Mouse (Mus musculus) adipocyte (in vitro differentiated cells): ENCODE measurements at regions not wholly inside any gene's neighbourhood (a gene's known extent, or its start where the extent isn't known, plus 50 kb on each side); places are given as distances from the start of the nearest gene placed in this dataset.

ENCODE experiments used
- DNase-seq: peaks from one replicate; pipeline ENCODE4 v3.0.0-alpha.2; 2016; ENCODE audit warnings: low spot score

DNA sequence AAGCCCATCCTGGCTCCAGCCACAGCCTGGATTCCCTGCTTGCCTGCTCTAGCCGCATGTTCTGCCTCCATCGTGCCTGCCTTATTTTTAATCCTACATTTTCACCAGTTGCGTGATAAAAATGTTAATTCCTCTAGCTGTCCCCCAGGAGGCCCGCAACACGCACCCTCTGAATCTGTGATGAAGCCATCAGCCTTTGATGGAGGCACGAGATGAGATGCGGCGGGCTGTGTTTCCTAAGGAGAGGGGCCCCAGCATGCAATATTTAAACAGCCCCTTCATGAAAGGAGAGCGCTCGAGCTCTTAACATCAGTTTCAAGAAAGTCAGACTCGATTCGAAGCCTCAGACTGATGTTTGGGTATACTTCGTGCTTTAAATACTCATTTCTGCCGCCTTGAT lies 76.3 kb downstream of the Nptx2 start:
- no peak for DNase-seq

GRCm38 (mm10) chr5:144623358-144623757 lies 77.7 kb downstream of the Nptx2 start:
- DNase-seq = no peak

- no peak for DNase-seq
Measured at GRCm38 (mm10) chr5:144632295-144632694, 86.6 kb downstream of the Nptx2 start.

DNA sequence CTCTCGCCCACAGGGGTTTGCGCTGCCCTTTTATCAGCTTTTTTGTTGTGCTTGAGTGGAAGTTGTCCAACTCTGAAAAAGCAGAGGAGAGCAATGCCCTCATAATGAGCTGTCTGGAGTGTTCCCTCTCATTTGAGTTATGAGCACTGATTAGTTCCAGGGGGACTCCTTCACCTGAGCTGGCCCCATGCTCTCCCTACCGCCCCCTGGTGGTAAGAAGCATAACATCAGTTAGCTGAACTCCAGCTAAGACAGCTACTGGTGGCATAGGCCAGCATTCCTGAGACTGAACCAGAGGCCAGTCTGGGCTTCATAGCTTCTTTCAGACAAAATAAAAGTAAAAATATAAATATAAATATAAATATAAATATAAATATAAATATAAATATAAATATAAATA lies 92.9 kb downstream of the Nptx2 start:
- DNase-seq = peak; percentile 16

GRCm38 (mm10) chr5:144639639-144640038 lies 93.9 kb downstream of the Nptx2 start:
- DNase-seq = no peak

DNA sequence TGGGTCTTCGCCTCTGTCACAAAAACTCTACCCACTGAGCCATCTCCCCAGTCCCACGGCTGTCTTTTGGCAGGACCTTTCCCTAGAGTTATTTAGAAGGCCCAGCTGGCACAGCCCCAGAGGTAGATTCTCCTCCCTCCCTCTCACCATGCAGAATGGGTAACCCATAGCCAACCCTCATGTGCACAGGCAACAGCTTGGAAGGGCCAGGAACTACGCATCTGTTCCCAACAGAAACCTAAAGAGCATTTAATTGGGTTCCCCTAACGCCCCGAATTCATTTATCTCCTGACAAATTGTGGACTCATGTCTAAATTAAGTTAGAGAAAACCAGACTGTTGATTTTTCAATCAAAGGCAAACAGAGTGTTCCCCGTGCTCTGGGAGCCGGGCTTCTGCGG lies 97.1 kb downstream of the Nptx2 start:
- no peak for DNase-seq

GRCm38 (mm10) chr5:144643438-144643837 lies 97.7 kb downstream of the Nptx2 start:
- DNase-seq = no peak

DNA sequence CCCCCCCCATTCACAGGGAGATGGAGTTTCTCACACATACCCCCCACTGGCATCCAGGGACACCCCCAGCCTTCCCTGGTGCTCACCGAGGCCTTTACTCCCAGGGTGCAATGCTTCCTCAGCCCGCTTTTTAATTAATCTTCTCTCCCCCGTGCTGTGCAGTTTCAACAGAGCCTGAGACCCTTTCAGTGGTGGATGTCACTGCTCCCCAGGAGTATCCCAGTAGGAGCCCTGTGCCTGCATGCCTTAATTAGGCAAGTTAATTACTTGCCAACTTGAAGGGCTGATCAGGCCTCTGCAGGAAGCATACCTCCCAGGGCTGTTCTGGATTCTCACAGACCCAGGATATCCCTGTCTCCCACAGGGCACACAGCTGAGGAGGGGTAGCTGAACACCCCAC lies 99.7 kb downstream of the Nptx2 start:
- no peak for DNase-seq

- DNase-seq = no peak
Measured at GRCm38 (mm10) chr5:144647311-144648104, 101.8 kb downstream of the Nptx2 start.

DNA sequence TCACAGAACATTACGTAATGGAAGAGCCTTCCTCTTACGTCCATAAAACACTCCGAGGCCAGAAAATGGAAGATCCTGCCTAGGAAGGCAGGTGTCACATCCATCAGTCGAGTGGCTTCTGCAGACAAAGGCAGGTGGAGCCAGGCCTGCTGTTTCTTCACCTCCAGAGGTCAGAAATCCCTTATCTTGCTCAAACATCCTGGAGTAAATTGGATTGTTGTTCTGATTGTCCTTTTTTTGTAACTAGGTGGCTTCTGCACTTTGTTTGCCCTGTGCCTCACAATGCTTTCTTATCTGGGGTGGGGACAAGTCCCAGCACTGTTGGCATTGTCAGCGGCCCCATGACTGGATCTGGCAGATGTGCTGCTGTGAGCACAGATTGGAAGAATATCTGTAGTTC lies 106.5 kb downstream of the Nptx2 start:
- DNase-seq = no peak

- DNase-seq = no peak
Measured at GRCm38 (mm10) chr5:144662031-144662430, 99.6 kb downstream of the Tmem130 start.

- no peak for DNase-seq
Measured at GRCm38 (mm10) chr5:144663981-144664380, 97.6 kb downstream of the Tmem130 start.

DNA sequence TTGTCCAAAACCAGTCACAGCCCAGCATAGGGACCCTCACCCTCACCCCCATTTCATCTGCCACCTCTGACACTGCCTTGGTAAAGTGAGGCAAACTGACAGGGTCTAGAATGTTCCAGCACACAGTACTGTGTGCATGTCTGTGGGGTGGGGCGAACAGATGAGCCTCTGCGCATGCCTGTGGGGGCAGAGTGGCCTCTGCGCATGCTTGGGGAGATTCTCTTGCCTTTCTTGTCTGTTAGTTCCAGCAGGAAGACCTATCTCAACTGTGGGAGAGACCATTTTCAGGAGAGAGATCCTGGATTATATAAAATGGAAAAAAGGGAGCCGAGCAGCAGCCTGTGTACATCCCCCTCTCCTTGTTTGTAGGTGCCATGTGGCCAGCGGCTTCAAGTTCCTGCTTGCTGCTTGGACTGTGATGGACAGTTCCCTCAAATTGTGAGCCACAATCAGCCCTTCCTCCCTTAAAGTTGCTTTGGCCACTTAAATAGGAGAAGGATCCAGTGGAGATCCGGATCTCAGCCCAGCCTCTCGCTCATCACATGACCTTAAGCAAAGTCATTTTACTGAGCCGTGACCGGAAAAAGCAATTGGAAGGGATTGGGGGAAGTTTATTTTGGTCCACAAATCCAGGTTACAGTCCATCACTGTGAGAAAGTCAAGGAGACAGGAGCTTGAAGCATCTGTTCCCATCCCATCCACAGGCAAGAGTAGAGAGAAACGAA lies 96.9 kb downstream of the Tmem130 start:
- no peak for DNase-seq

DNA sequence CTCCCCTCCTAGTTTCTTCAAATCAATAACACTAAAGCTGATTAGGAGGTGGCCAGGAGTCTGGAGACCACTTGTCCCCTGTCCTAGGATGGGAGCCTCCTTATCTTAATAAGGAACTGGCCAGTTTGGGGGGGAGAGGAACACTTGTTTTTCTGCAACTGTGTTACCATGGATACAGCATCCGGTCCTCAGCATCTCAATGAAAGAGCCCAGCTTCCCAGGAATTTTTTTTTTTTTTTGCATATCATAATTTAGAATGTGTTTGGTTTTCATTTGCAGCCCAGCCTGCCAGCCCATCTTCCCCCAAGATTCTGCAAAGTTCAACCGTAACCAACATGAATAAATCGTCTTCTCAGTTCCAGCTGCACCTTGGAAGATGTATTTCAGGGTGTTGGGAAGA lies 93.6 kb downstream of the Tmem130 start:
- DNase-seq = no peak

DNA sequence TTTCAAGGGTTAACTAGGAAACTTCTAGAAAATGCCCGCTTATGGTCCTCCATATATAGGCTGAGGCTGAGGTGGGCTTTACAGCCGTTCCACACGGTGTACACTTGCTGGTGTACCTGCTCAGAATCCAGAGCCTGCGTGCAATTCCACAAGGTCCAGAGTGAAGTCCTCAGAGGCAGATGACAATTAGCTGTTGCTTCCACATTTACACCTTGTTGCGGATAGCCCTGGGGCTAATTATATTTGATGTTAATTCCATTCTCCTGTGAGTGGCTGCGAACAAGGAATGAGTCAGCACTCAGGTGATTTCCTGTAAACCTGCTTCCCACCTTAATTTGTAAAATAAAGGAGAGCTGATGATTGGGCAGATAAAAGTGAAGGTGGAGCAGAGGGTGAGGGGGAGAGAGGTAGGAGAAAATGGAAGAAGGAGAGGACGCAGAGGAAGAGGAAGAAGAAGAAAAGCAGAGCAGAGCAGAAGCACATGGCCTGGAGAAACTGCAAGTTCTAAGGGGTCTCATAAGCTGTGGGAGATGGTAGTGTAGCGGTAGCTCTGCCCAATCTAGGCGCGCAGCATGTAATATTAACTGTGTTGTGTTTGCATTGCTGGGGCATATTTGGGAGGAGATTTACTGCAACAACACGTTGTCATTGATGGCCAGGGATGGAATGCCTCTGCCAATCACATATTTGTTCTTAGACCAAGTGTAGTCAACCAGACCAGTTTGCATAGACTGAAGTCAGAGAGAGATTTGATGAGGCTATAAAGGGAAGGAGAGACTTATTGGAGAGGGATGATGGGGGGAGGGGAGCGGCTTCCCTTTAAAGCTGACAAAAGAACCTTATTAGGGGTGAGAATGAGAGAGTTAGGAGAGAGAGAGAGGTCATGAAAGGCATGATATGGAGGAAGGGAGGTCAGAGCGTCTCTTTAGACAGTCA lies 82.5 kb downstream of the Tmem130 start:
- no peak for DNase-seq

DNA sequence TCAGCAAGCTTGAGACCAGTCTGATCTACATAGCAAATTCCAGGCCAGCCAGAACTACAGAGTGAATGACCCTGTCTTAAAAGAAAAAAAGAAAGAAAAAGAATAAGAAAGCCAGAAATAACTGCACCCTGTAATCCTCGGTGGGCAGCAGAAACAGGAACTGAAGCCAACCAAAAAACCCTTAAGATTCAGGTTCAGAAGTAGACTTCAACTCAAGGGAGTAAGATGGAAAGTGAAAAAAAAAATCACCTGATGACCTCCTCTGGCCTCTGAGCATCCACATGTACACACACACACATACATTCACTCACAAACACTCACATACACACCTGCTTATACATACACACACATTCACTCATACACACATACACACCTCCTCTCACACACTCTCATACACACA lies 77.4 kb downstream of the Tmem130 start:
- DNase-seq = no peak
